Mouse (Mus musculus): ENCODE results near the gene Lrrc27.

Gene Lrrc27

DNA sequence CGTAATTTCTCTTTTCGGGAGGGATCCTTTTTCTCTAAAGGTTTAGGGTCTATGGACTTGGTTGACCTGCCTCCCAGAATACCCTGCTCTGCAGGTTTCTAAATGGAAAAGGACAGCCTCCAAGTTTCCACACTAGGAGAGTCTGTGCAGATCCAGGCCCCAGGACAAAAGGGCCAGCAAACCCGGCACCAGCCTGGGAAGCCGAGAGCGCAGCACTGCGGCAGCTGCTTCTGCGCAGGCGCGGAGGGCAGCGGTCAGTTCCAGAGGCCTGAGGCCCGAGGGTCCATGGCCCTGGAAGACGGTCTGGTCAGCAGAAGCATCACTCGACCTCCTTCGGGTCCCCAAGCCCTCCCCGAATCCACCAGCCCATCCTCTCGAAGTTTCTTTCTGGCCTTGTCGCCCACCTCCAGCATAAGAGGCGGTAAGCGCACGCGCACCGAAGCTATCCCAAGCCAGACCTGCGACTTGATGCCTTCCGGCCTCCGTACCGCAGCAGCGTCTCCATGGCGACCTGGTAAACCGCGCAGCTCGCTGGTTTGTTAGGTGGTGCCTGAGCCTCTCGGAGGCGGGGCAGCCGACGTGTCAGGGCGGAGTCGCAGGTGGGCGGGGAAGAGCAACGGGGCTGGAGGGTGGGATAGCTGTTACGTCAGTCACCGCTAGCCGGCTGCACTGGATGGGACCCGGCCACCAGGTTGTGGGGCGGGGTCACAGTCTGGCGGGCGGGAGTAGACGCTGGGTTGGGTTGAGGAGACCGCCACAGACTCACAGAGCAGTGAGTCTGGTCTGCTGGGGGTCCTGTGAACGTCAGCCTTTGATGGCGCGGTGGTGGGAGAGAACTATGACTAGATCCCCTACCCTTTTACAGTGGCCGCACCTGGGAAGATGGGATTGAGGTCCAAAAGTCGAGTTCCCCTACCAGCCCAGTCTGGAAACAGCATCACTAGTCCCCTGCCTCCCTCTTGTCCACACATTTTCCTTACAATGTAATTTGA is at the start of gene Lrrc27, which contains the start of gene Stk32c:
Lrrc27 (plus strand) TSS at position 235 of the 992 bp plus-strand sequence.
Stk32c (minus strand) TSS at position 554 of the 992 bp plus-strand sequence.
- in situ Hi-C loops (cut with MseI, MboI), result no loop called here

DNA sequence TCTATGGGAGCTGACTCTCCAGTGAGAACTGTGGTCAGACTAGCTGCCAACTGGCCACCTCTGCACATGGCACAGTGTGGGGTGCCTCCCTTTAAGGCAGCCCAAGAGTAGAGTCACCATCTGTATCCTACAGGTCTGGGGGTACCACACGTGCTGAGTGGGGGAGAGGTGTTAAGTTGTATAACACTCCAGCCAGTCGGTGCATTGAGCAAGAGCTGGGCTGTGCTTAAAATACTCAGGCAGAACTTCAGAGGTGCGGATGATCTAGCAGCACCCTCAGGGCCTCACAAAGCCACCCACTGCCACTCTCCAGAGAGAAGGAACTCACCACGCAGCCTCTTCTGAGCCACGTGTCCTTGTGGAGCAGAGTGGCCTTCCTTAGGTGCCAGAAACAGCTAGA is 48.4 kb upstream of the Lrrc27 start:
- in situ Hi-C loops (cut with MseI, MboI), result no loop called here

DNA sequence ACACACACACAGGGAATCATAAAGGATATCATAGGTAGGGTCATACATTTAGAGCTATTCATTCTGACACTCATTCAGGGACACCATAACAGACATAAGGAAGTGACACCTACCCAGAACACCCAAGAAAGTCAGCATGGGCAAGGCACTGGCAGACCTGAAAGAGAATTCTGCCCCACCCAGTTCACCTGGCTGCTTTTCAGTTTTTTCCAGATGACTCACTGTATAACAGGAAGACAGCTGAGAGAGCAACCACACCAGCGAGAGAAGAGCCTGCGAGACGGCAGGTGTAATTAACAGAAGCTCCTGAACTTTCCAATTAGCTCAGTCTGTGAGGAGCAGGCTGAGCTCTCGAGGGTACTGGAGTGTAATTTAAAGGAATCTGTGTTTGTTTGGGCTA is 43.6 kb upstream of the Lrrc27 start:
- in situ Hi-C loops (cut with MseI, MboI), result no loop called here

DNA sequence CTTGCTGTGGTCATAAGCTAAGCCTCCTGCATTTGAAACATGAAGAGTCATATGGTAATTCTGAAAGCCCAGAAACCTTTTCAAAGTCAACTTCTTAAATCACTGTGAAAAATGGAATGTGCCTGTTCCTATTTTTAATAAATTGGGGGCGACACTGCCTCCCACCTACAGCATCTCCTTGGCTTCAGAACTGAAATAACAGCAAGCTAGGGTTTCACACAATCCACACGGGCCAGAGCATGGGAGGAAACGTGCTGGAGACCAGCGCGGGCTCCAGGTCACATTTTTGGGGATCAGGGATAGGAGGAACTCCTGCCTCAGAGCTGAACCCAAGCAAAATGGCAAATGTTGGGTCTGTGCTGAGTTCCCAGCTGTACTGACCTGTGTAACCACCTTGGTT is 33.5 kb upstream of the Lrrc27 start:
- in situ Hi-C loops (cut with MseI, MboI), result no loop called here

DNA sequence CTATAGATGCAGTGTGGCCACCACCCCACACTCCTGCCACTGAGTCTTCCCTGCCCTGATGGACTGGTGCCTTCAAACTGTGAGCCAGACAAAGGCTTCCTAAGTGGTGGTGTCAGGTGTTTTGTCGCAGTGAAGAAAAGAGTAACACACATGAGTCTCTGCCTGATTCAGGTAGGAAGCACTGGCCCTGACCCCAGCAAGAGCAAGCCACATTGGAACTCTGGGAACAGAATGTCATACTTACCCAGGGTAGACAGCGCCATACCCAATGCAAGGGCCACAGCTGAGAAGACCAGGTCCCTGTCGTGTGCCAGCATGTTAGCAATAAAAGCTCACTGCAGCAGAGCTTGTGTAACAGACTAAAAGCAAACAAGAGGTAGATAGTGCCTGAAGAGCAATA is 32.7 kb upstream of the Lrrc27 start:
- in situ Hi-C loops (cut with MseI, MboI), result no loop called here

DNA sequence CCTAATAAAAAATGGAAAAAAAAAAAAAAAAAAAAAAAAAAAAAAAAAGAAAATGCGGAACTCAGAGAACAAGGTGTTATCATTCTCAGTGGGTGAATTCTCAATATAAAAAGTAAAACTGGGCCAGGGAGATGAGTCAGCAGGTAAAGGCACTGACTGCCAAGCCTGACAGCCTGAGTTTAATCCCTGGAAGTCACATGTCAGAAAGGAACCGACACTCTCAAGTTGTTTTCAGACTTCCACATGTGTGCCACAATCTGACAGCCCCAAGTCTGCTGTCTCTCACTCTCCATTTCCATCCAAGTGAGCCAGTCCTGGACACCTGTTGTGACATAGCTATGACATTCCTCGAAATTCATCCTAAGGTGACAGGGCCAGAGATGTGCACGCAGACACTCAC is 28.4 kb upstream of the Lrrc27 start:
- in situ Hi-C loops (cut with MseI, MboI), result no loop called here

DNA sequence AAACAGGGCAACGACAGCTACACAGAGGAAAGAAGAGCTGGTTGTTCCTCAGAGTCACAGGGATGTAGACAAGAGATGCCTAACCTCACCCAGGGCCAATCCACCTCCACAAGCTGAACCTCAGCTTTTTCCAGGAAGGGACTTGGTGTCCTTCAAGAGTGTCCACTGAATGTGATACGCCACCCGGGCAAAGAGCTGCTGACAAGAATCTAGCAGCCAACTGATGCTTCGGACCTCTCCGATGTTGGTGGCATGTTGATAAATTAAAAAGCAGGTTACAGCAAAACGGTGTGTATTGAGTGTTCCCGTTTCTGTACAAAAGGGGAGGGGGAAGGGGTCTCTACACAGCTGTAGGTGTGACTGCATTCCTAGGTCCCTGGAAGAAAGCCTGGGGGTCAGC is 27.9 kb upstream of the Lrrc27 start:
- in situ Hi-C loops (cut with MseI, MboI), result no loop called here

DNA sequence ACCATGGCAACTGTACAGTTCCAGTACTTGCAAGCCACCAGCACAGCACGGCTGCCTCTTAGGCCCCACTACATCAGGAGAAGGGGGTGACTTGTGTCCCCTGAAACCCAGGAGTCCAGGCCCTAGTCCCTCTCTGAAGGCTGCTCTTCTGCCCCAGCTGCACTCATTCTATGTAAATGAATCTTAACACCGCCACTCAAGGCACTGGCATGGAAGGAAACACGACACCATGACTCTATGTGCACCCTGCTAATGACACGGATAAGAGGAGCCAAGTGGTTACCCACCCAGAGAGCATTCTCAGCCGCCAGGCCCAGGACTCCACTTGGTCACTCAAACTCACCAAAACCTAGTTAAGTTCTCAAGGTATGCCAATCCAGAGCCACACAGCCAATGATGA is 26.8 kb upstream of the Lrrc27 start:
- in situ Hi-C loops (cut with MseI, MboI), result no loop called here

DNA sequence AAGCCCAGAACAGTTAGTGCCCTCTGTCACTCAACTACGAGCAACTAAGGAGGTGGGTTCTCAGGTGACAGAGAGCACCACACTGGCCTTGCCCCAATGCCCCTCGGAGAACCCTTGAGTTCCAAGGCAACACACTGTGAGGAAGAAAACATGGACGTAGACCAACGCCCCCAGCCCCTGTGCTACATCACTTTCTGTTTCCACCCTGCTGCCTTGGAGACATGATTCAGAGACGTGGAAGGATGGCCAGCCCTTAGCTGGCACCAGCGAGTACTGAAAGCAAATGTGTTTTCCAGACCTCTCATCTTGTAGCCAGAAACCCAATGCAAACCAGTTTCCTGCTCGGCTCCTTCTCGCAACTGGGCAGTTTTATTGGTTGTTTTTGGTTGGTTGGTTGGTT is 26.4 kb upstream of the Lrrc27 start:
- in situ Hi-C loops (cut with MseI, MboI), result no loop called here

DNA sequence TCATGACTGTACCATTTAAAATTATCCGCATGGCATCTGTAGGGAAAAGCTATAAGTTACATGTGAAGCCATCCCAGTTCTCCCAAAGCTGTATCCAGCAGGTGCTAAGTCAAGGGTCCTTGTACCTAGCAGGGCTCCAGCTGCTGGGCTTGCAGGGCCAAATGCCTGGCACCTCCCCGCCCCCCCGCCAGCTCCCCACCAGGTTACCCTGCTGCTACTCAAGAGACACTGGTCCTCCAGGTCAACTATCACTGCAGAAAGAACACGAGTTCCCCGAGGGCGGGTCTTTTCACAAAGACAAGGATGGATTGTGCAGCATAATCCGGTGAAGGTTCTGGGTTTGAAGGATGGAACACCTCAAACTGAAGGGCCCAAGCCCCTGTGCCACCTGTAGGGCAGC is 25.5 kb upstream of the Lrrc27 start:
- in situ Hi-C loops (cut with MseI, MboI), result no loop called here

DNA sequence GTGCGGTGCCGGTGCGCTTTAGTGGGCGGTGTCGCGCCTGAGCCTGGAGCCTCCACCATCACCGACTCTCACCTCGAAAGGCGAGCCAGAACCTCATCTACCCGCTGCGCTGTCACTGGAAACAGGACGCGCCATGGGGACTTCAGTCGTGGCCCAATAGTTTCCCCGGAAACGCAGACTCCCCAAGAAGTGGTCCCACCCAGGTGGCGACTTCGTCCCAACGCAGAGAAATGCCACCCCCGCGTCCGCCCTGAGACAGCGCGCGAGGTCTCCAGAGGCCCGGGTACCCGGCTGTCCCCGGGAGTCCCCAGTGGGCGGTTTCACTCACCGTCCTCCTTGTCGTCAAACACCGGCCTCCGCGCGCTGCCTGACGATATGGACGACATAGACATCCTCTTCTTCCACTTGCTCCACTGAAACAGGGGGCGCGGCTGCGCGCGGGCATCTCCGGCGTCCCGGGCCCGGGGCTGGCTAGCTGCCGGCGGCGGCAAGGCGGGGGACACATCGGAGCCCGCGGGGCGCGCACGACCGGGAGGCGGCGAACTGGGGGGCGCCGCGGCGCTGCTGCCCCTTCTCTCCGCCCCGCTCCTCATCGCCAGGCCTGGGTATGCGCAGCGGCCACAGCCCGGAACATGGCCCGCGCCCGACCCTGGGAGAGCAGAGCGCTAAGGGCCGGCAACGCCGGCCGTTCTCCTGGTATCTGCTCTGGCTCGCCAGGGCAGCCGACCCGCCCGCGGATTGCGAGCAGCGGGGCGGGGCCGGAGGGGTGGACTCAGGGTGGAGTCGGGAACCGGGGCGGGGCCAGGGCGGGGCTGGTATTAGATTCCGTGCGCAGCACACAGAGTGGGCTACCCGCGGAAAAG is 24.8 kb upstream of the Lrrc27 start:
- in situ Hi-C loops (cut with MseI, MboI), result no loop called here

DNA sequence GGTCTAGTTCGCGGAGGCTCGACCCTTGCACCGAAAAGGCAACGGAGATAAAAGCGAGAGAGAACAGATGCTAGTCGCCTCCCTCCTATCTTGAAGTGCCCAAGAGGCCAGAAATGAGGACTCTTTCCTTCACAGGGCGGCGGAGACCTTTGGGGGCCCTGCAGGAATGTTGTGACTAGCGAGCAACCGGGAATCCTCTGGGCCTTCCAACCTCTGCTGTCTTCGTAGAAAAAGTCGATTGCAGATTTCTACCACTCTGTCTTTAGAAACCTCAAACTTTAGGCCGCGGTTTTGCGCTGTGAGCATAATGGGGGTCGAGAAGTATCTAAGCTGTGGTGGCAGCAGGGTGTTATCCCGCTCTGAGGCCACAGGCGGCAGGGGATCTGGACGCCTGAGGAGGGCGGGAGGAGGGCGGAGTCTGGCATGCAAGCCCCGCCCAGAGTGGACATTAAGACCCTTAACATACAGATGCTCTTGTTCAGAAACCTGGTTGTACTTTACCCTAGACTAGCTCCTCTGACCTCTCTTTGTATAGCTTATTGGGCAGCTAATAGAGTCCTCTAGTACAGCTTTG is 24.1 kb upstream of the Lrrc27 start:
- in situ Hi-C loops (cut with MseI, MboI), result no loop called here

DNA sequence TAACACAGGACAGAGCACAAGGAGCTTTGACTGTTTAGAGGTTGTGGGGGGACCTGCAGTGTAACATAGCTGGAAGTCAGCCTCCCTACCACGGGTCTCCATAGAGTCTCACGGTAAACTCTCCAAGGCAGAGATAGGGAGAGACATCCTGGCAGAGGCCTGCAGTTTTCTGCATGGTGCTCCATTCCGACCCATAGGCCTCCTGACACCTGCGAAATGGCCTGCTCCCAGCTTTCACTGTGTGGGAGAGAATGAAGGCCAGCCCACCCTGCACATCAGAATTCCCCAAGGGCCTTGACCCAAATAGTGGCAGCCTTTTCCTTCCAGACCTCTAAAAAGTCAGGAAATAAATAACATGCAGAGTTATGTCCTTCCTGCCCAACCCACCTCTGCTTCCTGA is 22.2 kb upstream of the Lrrc27 start:
- in situ Hi-C loops (cut with MseI, MboI), result no loop called here

DNA sequence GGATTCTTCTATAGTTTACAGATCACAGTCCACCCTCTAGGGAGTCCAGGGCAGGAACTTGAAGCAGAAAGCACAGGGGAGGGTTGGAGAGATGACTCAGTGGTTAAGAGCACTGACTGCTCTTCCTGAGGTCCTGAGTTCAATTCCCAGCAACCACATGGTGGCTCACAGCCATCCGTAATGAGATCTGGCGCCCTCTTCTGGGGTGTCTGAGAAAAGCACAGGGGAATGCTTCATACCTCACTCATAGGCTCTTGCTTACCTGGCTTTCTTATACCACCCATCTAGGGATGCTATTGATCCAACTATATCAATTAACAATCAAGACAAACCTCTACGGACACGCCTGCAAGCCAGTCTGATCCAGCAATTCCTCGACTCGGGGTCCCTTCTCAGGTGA is 21.2 kb upstream of the Lrrc27 start:
- in situ Hi-C loops (cut with MseI, MboI), result no loop called here

DNA sequence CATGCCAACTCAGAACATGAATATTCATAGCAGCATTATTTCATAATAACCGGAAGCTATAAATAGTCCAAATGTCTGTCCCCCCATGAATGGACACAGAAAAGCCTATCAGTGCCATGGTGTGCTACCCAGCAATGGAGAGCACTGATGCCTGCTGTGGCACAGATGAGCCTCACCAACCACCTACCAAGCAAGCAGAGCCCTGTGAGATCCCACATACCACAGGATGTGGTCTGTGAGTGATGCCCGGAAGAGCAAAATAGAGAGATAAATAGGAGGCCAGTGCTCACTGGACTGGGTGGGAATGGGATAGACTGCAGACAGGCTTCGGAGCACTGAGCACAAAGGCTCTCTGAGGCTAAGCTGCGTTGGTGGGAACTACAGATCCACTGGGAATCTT is 15.8 kb upstream of the Lrrc27 start:
- in situ Hi-C loops (cut with MseI, MboI), result loop anchor here (5.0 kb wide), 1 partner anchor 75 kb away; no protein-coding TSS in a partner anchor

DNA sequence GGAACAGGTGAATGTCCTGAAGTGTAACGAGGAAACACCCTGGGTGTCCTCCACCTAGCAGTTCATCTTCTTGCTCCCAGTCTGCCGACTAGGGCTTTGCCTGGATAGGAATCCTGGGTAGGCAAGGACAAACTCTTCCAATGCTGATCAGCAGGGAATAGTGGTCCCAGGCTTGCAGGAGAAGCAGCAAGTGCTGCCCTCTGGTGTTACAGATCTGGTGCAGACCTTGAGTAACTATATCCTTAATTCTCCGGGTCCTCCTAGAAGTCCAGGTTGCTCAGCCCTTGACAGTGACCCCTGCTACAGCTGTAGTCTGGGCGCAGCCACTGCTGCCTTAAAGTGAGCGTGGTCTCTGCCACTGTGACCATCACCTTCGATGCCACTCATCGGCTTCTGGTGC is 12.7 kb upstream of the Lrrc27 start:
- in situ Hi-C loops (cut with MseI, MboI), result no loop called here

DNA sequence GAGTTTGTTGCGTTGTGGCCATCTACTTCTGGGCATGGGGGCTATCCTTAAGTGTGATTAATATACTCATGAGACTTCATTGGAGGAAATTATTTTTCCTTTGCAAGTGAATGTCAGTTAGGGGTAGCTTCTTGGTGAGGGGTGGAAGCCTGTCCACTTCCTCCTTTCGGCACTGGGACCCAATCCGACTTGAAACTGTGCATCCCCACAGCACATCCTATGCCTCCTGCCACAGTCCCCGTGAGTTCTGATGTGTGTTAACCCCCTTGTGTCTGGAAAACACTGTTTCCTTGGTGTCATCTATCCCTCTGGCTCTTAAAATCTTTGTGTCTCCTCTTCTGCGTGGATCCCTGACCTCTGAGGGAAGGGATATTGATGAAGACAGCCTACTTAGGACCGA is 11.6 kb upstream of the Lrrc27 start:
- in situ Hi-C loops (cut with MseI, MboI), result no loop called here

DNA sequence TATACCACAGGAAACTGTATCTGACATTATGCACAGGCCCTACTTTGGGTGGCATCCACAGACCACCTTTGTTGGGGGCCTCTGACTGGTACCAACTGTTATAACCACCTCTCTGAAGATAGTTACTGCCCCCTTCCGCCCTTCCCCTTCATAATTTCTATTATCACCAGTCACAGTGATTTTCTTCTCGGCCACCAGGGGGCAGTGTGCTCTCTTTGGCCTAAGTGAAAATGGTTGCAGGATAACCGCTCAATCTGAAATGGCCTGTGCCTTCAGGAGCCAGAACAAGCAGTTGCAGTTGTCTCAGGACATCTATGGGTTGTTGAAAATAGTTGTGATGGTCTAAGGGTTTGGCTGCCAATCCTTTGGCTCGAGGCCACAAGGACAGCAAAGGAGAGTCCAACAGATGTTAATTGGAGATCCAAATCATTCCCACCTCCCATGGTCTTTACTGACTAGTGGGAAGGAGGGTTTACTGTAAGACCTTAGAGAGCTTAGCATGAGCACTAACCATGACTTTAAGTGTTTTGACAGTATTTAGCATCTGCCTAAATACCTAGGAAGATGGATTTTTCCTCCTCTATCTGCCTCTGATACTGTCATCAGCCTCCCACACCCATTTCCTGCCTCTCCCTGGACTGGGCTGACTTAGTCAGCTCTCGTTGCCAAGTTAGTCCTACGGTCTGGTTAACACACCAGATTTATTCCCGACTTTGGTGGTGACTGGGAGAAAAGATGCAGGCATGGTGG is 4.6 kb upstream of the Lrrc27 start:
- in situ Hi-C loops (cut with MseI, MboI), result no loop called here

DNA sequence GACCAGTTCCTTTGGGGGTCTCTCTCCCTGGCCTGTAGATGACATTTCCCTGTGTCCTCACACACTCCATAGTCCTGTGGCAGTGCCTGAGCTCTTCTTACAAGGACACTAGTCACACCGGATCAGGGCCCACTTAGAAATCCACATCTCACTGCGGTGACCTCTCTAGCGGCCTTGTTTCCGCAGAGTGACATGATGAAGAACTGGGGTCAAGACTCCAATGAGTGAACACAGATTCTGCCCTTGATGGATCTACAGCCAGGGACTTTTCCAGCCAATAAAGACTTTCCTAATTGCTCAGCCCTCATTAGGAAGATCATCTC is 4.1 kb upstream of the Lrrc27 start:
- in situ Hi-C loops (cut with MseI, MboI), result no loop called here

DNA sequence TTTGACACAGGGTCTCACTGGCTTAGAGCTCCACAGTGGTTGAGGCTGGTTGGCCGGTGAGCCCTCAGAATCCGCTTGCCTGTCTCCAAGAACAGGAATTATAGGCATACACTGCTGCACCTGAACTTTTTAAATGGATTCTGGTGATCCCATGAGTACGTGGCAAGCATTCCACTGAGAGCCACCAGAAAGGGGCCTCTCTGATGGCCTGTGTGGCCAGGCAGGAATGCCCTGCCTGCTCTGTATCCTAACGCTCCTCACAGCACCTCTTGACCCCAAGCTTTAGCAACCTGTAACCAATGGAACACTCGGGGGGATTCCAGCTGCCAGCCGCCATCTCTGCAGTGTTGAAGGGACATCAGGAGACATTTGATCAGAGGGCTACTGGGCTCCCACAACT is 1.0 kb upstream of the Lrrc27 start:
- in situ Hi-C loops (cut with MseI, MboI), result no loop called here

DNA sequence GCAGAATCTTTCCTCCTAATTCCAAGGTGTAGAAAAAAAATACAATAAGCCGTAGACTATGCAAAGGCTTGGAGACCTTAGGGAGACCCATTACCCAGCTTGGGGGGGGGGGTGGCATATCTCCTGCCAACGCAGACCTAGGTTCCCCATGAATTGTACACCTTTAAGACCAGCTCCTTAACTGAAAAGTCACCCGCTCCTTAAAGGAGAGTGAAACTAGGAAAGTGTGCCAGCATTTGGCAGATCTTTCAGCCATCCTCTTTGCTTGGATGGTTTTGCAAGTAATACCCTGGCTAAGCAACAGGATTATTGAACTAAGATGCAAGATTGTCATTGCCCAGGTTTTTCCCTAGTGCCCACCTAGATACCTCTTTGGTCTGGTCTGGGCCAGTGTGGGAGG is 963 bp downstream of the Lrrc27 start:
- in situ Hi-C loops (cut with MseI, MboI), result no loop called here

DNA sequence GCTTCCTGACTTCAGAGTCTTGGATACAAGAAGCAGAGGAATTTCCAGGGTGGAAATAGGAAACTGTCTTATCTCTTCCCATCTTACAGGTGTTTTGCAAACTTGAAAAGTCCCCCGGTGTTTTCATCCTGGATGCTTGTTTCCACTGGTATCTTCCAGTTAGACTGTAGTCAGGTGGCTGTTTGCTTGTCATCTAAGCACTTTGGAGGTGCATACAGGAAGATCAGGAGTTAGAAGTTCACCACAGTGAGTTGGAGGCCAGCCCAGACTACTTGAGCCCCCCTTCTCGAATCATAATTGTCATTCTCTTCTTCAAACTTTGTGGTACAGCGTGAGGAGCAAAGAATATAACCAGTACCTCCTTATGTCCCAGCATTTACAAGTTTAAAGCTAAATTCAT is 1.4 kb downstream of the Lrrc27 start:
- in situ Hi-C loops (cut with MseI, MboI), result no loop called here

Measured in mouse trophoblast stem cell (cell line).